Mouse (Mus musculus) duodenum, adult 2 months (tissue): ENCODE data around the gene Zmym2. TPM values are rescaled to one million over a fixed set of nuclear protein-coding genes. Genes with fewer than 3 reads are reported as not detected.

Source experiments
- polyA plus RNA-seq: library from polyadenylated mRNA; depleted of rRNA; stranded (reverse); fragments of >200 nt; gene quantifications from 2 replicates; pipeline ENCODE4 v1.2.3, GENCODE M21; 2012; ENCODE audit warnings: low replicate concordance; rRNA removed

Gene Zmym2
- 1.0 and 1.9 TPM in 2 replicates for polyA plus RNA-seq

GRCm38 (mm10) chr14:56886594-56887513 is at the start of gene Zmym2:
Zmym2 (plus strand) TSS chr14:56886653.

Other genes starting within 250 kb of the Zmym2 start
- 0.13 and 0.70 TPM in 2 replicates for gene Mphosph8, start 218.4 kb upstream of the Zmym2 start, polyA plus RNA-seq
- gene Pspc1, start 108.3 kb upstream of the Zmym2 start, polyA plus RNA-seq = 2.1 and 2.2 TPM in 2 replicates
- 0.63 and 1.1 TPM in 2 replicates for gene Zmym5, start 74.9 kb upstream of the Zmym2 start, polyA plus RNA-seq
- gene Gja3, start 171.4 kb downstream of the Zmym2 start, polyA plus RNA-seq = 0.06 TPM in 1 of 2 replicates, not detected in the other
- 5.3 and 12.7 TPM in 2 replicates for gene Gjb2, start 218.0 kb downstream of the Zmym2 start, polyA plus RNA-seq
- gene Gm4491, start 229.2 kb downstream of the Zmym2 start, polyA plus RNA-seq = not detected in 2 replicates
- not detected in 2 replicates for gene Gjb6, start 247.0 kb downstream of the Zmym2 start, polyA plus RNA-seq